Comparison of ENCODE assay signal across 8 mouse cellular contexts in genomic region chr3:95280747-95281146, GRCm38 (mm10). TPM values are rescaled to one million over a fixed set of nuclear protein-coding genes. Genes with fewer than 3 reads are reported as not detected.
DNase-seq lines count a peak whose midpoint lies in the region; ATAC-seq lines count a peak whose summit lies in the region.

No protein-coding gene starts in this region.

- H3K27ac ChIP-seq in forebrain, embryonic 15.5 days (replicated peaks): peak overlapping the region; percentile 96
- H3K27ac ChIP-seq in kidney, embryonic 16.5 days (ENCODE audit: low read length): peak overlapping the region; percentile 92
- peak overlapping the region; percentile 94 for H3K27ac ChIP-seq in stomach, embryonic 16.5 days (ENCODE audit: low read length)

- peak; percentile 13 to 21 for DNase-seq in layer of hippocampus, postnatal 10 days (ENCODE audit: low spot score in 2 of 2)
- no peak for DNase-seq in layer of hippocampus, adult 9-11 months
- DNase-seq in Muller cell, postnatal 12 days (ENCODE audit: inconsistent ontology term): peak; percentile 28
- peak; percentile 41 for DNase-seq in lung, postnatal 25 days (ENCODE audit: low spot score)
- DNase-seq in spleen, postnatal 4 days (ENCODE audit: low spot score in 2 of 2): no peak

- H3K9me3 ChIP-seq in forebrain, embryonic 15.5 days: no peaks in the 10 kb centered on the region
- no peaks in the 10 kb centered on the region for H3K9me3 ChIP-seq in kidney, embryonic 16.5 days (ENCODE audit: low read length)
- no peaks in the 10 kb centered on the region for H3K9me3 ChIP-seq in stomach, embryonic 16.5 days (replicated peaks; ENCODE audit: control insufficient read depth, low read length)

- 20% methylated on average over 8 of the region's 8 CpGs for WGBS in forebrain, embryonic 15.5 days
- 14% methylated on average over 8 of the region's 8 CpGs for WGBS in kidney, embryonic 16.5 days
- 6% methylated on average over 8 of the region's 8 CpGs for WGBS in stomach, embryonic 16.5 days

- H3K36me3 ChIP-seq in forebrain, embryonic 15.5 days: no peaks in the 10 kb centered on the region
- no peaks in the 10 kb centered on the region for H3K36me3 ChIP-seq in kidney, embryonic 16.5 days (ENCODE audit: insufficient read depth, low read length)
- H3K36me3 ChIP-seq in stomach, embryonic 16.5 days (ENCODE audit: control insufficient read depth, insufficient read depth, low read length): no peaks in the 10 kb centered on the region

- H3K4me1 ChIP-seq in forebrain, embryonic 15.5 days: peaks cover 39% of the 10 kb centered on the region
- H3K4me1 ChIP-seq in kidney, embryonic 16.5 days (ENCODE audit: insufficient read depth, low read length): peaks cover 36% of the 10 kb centered on the region
- H3K4me1 ChIP-seq in stomach, embryonic 16.5 days (ENCODE audit: control insufficient read depth, insufficient read depth, low read length): peaks cover 24% of the 10 kb centered on the region

- H3K4me2 ChIP-seq in forebrain, embryonic 15.5 days (replicated peaks): peak overlapping the region; percentile 76
- peak overlapping the region; percentile 80 for H3K4me2 ChIP-seq in kidney, embryonic 16.5 days (replicated peaks; ENCODE audit: low read depth, low read length)
- peak overlapping the region; percentile 95 for H3K4me2 ChIP-seq in stomach, embryonic 16.5 days (ENCODE audit: low read depth, low read length)

- ATAC-seq in forebrain, embryonic 15.5 days (replicated peaks): no peak
- no peak for ATAC-seq in kidney, embryonic 16.5 days (ENCODE audit: low FRiP score, low TSS enrichment)
- ATAC-seq in stomach, embryonic 16.5 days (ENCODE audit: insufficient read depth, low FRiP score): no peak

- H3K27me3 ChIP-seq in forebrain, embryonic 15.5 days: no peaks in the 10 kb centered on the region
- H3K27me3 ChIP-seq in kidney, embryonic 16.5 days (ENCODE audit: insufficient read depth, low read length): no peaks in the 10 kb centered on the region
- H3K27me3 ChIP-seq in stomach, embryonic 16.5 days (ENCODE audit: control insufficient read depth, insufficient read depth, low read length): no peaks in the 10 kb centered on the region

- peak overlapping the region; percentile 67 for H3K4me3 ChIP-seq in forebrain, embryonic 15.5 days
- H3K4me3 ChIP-seq in kidney, embryonic 16.5 days (ENCODE audit: low read length): peak overlapping the region; percentile 73
- peak overlapping the region; percentile 83 for H3K4me3 ChIP-seq in stomach, embryonic 16.5 days (replicated peaks; ENCODE audit: low read length)

- H3K9ac ChIP-seq in forebrain, embryonic 15.5 days (replicated peaks): peak overlapping the region; percentile 87
- peak overlapping the region; percentile 86 for H3K9ac ChIP-seq in kidney, embryonic 16.5 days (replicated peaks; ENCODE audit: low read length)
- peak overlapping the region; percentile 90 for H3K9ac ChIP-seq in stomach, embryonic 16.5 days (ENCODE audit: low read length)

RNA-seq across cellular contexts. Expression of gene Mindy1, which starts 0.4 kb away (rescaled TPM):
- 10 to 100 TPM; 26.5 to 27.6 TPM for total RNA-seq in layer of hippocampus, postnatal 10 days (2021)
- polyA plus RNA-seq in forebrain, embryonic 15.5 days (2015; fragmentation: Nextera tagmentation; extraction: Ambion mirVana): 46.1 and 46.2 TPM in 2 replicates
- 55.8 and 57.0 TPM in 2 replicates for polyA plus RNA-seq in kidney, embryonic 16.5 days (2015; fragmentation: Nextera tagmentation; extraction: Ambion mirVana)
- polyA plus RNA-seq in stomach, embryonic 16.5 days (2015; fragmentation: Nextera tagmentation; extraction: Ambion mirVana): 54.6 and 62.0 TPM in 2 replicates

RNA-seq across cellular contexts. Expression of gene Prune1, which starts 1.1 kb away (rescaled TPM):
- 10 to 100 TPM; 34.9 to 36.3 TPM for total RNA-seq in layer of hippocampus, postnatal 10 days (2021)
- polyA plus RNA-seq in forebrain, embryonic 15.5 days (2015; fragmentation: Nextera tagmentation; extraction: Ambion mirVana): 42.0 and 44.4 TPM in 2 replicates
- polyA plus RNA-seq in kidney, embryonic 16.5 days (2015; fragmentation: Nextera tagmentation; extraction: Ambion mirVana): 25.8 and 27.4 TPM in 2 replicates
- 18.9 and 21.2 TPM in 2 replicates for polyA plus RNA-seq in stomach, embryonic 16.5 days (2015; fragmentation: Nextera tagmentation; extraction: Ambion mirVana)

RNA-seq across cellular contexts. Expression of gene Anxa9, which starts 26.2 kb away (rescaled TPM):
- under 1 TPM; 0.65 to 0.75 TPM for total RNA-seq in layer of hippocampus, postnatal 10 days (2021)
- 0.47 and 0.61 TPM in 2 replicates for polyA plus RNA-seq in forebrain, embryonic 15.5 days (2015; fragmentation: Nextera tagmentation; extraction: Ambion mirVana)
- 8.6 and 9.4 TPM in 2 replicates for polyA plus RNA-seq in kidney, embryonic 16.5 days (2015; fragmentation: Nextera tagmentation; extraction: Ambion mirVana)
- 6.8 and 13.2 TPM in 2 replicates for polyA plus RNA-seq in stomach, embryonic 16.5 days (2015; fragmentation: Nextera tagmentation; extraction: Ambion mirVana)

RNA-seq across cellular contexts. Expression of gene Bnipl, which starts 29.8 kb away (rescaled TPM):
- under 1 TPM in 1 of 2 experiments, not detected in 1; 0.25 TPM for total RNA-seq in layer of hippocampus, postnatal 10 days (2021)
- 0.10 TPM in 1 of 2 replicates, not detected in the other for polyA plus RNA-seq in forebrain, embryonic 15.5 days (2015; fragmentation: Nextera tagmentation; extraction: Ambion mirVana)
- polyA plus RNA-seq in kidney, embryonic 16.5 days (2015; fragmentation: Nextera tagmentation; extraction: Ambion mirVana): 0.41 and 0.82 TPM in 2 replicates
- polyA plus RNA-seq in stomach, embryonic 16.5 days (2015; fragmentation: Nextera tagmentation; extraction: Ambion mirVana): 9.2 and 11.6 TPM in 2 replicates

RNA-seq across cellular contexts. Expression of gene Cers2, which starts 33.8 kb away (rescaled TPM):
- total RNA-seq in layer of hippocampus, postnatal 10 days (2021): 10 to 100 TPM; 45.4 to 46.6 TPM
- 96.7 and 101 TPM in 2 replicates for polyA plus RNA-seq in forebrain, embryonic 15.5 days (2015; fragmentation: Nextera tagmentation; extraction: Ambion mirVana)
- polyA plus RNA-seq in kidney, embryonic 16.5 days (2015; fragmentation: Nextera tagmentation; extraction: Ambion mirVana): 208 and 209 TPM in 2 replicates
- 148 and 155 TPM in 2 replicates for polyA plus RNA-seq in stomach, embryonic 16.5 days (2015; fragmentation: Nextera tagmentation; extraction: Ambion mirVana)

Comparison
In these comparisons a context has a peak if more than half of its experiments do, and no peak if none do; other contexts are left out.
1. DNase-seq: peak in layer of hippocampus, postnatal 10 days (2 of 2), Muller cell, postnatal 12 days (single experiment) and lung, postnatal 25 days (single experiment); none in layer of hippocampus, adult 9-11 months (single experiment) and spleen, postnatal 4 days (0 of 2).
2. Peak in every context shown above with its lines, with median percentiles within 50 percentile points of each other: H3K27ac ChIP-seq, H3K4me2 ChIP-seq, H3K4me3 ChIP-seq and H3K9ac ChIP-seq.